Mouse (Mus musculus): ENCODE results near the gene Parp16. TPM values are rescaled to one million over a fixed set of nuclear protein-coding genes. Genes with fewer than 3 reads are reported as not detected.
A peak's percentile ranks its signal among the peaks of the same experiment; 100 is the strongest.

Parp16 gene
- total RNA-seq, 2 experiments from 2014 or later = 6.7 to 8.3 TPM

- ATAC-seq (replicated peaks; ENCODE audit: low FRiP score, low TSS enrichment, poor library complexity, severe bottlenecking) = no peak
These were observed 17.2 kb upstream of the Parp16 start for GRCm38 (mm10) chr9:65177912-65178311.

DNA sequence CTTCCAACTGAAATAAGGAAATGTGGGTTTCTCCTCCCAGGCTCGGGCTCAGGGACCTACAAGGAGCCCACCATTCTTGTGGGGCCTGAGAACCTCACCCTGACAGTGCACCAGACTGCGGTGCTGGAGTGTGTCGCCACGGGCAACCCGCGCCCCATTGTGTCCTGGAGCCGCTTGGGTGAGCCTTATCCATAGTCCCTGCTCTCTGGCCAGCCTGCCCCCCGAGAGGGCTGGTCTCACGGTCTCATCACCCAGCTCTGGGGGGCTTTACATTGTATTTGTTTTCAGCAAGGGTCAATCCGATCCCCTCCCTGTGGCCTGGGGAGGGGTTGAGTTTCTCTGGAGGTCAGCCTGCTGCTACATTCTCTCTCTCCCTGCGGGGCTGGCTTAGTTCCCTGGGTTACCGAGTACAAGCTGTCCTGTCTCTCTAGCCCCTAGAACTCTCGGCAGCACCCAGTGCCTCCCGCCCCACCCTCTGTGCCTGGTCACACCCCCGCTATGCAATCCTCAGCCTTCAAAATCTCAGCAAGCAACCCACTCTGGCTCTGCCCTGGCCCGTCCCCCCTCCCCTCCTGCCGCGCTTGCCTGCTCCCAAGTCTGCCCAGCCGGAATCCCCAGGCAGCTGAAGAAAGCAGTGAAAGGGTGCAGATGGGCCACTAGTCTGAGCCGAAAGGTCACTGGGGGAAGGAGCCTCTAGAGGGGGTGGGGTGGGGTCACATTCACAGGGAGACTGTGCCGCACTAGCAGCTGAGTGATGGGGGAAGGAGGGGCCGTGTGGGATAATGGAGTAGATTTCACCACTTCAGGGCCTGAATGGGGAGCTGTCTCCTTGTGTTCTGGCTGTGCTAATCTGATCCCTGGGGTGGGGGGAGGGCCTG is 16.6 kb upstream of the Parp16 start:
- ATAC-seq (replicated peaks; ENCODE audit: low FRiP score, low TSS enrichment, poor library complexity, severe bottlenecking) = no peak

DNA sequence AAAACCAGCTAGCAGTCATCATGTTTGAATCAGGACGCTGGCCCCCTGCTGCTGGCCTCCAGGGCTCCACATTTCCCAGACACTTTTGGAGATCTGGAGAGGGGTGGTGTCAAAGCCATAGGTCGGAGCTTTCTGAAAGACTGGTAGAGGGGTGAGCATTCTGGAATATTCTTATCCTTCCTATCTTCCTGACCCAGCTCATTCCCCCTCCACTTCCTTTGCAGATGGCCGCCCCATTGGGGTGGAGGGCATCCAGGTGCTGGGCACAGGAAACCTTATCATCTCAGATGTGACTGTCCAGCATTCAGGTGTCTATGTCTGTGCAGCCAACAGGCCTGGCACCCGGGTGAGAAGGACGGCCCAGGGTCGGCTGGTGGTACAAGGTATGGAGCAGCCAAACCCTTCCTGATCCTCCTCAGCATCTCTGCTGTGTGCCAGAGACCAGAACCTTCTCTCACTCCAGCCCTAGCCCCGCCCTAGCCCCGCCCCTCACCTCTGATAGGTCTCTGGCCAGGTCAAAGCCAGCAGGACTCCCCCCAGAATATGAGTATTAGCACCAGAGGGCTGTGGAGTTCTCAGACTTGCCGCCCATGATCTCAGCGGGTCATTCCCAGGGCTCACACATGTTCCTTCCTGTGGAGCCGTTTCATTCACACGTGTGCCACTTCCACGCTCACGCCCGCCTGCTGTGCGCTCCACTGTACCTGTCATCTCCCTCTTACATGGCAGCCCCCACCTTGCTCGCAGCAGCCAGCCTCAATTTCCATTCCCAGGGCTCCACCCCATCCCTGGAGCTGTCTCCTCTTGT is 15.1 kb upstream of the Parp16 start:
- ATAC-seq (replicated peaks; ENCODE audit: low FRiP score, low TSS enrichment, poor library complexity, severe bottlenecking) = 0 out of 2 replicates have a peak, but pooled peaks have one; percentile 20

DNA sequence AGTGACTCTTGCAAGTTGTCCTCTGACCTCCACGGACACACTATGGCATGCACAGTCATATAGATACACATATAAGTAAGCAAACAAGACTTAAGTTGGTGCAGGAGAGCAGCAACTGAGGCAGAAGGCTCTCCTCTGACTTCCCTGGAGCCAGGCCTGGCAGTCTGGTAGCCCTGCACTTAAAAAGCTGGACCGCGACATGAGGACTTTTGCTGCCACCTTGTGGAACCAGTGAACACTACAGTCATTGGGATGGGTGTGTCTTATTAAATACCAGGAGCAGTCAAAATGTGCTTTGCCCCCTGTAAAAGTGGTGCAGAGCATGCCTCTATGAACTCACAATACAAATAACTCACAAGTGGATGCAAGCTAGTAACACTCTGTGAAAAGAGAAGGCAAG is 6.6 kb upstream of the Parp16 start:
- peak; percentile 73 for ATAC-seq (replicated peaks; ENCODE audit: low FRiP score, low TSS enrichment, poor library complexity, severe bottlenecking)

GRCm38 (mm10) chr9:65190306-65190705 is 4.8 kb upstream of the Parp16 start:
- no peak for ATAC-seq (replicated peaks; ENCODE audit: low FRiP score, low TSS enrichment, poor library complexity, severe bottlenecking)

GRCm38 (mm10) chr9:65191389-65191754 is 3.8 kb upstream of the Parp16 start:
- no peak for ATAC-seq (replicated peaks; ENCODE audit: low FRiP score, low TSS enrichment, poor library complexity, severe bottlenecking)

DNA sequence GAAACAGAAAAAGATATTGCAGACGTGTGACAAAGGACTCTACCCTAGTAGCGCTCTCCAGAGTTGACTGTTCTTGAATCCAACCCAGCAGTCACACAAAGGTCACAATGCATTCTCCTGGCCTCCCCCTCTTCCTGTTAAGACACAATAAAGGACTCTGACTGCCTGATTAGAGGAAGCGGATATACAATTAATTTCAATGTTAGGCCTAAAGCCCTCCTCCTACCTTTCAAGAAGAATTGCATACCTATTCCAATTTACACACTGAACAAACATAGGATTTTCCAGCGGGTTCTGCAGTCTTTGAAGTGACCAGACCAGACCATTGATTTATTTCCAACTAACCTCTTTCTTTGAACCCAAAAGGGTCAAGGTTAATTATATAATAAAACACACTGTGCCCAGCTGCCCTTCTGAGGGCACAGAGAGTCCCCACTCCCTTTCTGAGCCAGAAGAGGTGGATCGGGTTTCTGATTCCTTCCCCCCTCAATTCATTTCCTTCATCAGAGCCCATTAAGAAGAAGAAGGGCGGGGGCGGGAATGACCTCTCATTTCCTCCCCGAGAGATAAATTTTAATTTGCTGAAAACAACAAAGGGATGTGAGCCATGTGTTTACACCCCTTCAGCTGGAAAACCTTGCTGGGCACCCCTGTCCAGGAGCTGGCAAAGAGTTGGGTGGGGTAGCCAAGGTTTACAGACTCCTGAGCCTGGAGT is 3.2 kb upstream of the Parp16 start:
- no peak for ATAC-seq (replicated peaks; ENCODE audit: low FRiP score, low TSS enrichment, poor library complexity, severe bottlenecking)

- no peak for ATAC-seq (replicated peaks; ENCODE audit: low FRiP score, low TSS enrichment, poor library complexity, severe bottlenecking)
These were observed 1.9 kb upstream of the Parp16 start for GRCm38 (mm10) chr9:65193214-65193613.

DNA sequence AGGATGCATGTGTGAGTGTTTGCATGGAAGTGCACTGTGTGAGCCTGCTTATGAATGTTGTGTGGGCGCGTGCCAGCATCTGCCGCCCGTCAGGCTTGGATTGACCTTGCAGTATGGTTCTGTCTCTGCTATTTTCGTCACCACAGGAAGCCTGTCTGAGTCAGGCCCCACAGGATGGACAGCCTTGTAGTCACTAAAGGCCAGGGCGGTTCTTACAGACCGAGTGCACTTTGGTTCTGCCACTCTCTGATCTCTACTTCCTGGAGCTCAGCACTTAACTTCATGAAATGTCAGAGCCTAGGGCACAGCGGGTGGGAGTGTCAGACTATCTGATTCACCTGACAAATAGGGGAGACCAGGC is 448 bp downstream of the Parp16 start:
- ATAC-seq (replicated peaks; ENCODE audit: low FRiP score, low TSS enrichment, poor library complexity, severe bottlenecking) = no peak; the same call in 1 of the 2 replicates

- ATAC-seq (replicated peaks; ENCODE audit: low FRiP score, low TSS enrichment, poor library complexity, severe bottlenecking) = peak; percentile 79
These were observed 1.0 kb downstream of the Parp16 start for GRCm38 (mm10) chr9:65195982-65196737.

GRCm38 (mm10) chr9:65196738-65197569 is 1.8 kb downstream of the Parp16 start:
- peak; percentile 36; the same call in 1 of the 2 replicates for ATAC-seq (replicated peaks; ENCODE audit: low FRiP score, low TSS enrichment, poor library complexity, severe bottlenecking)

- no peak for ATAC-seq (replicated peaks; ENCODE audit: low FRiP score, low TSS enrichment, poor library complexity, severe bottlenecking)
These were observed 2.7 kb downstream of the Parp16 start for GRCm38 (mm10) chr9:65197826-65198225.

DNA sequence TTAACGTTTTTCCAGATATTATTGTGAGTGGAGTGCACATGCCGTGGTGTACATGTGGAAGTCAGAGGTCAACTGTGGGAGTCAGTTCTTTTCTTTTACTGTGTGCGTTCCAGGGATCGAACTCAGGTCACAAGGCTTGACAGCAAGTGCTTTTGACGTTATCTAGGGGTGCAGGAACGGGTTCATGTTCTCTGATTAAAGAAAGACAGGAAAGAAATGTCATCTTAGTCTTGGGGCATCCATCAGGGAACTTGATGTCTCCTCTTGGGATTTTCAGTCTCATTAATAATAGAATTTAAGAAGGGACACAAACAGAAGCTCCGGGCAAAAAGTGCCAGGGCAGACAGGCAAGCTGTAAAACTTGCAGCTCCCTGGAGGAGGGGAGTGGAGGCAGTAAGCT is 4.6 kb downstream of the Parp16 start:
- no peak for ATAC-seq (replicated peaks; ENCODE audit: low FRiP score, low TSS enrichment, poor library complexity, severe bottlenecking)

DNA sequence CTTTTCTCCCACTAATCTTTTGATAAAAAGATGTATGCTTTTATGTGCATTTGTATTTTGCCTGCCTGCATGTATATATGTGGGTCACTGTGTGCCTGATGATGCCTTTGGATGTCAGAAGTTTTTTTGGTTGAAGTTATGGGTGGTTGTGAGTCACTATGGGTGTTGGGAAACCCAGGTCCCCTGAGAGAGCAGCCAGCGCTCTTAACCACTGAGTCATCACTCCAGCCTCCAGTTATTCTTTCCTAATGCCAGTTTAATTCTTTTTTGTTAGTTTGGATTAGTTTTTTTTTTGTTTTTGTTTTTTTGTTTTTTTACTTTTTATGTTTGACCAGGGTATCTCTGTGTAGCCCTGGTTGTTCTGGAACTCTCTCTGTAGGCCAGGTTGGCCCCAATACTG is 5.5 kb downstream of the Parp16 start:
- no peak for ATAC-seq (replicated peaks; ENCODE audit: low FRiP score, low TSS enrichment, poor library complexity, severe bottlenecking)

- ATAC-seq (replicated peaks; ENCODE audit: low FRiP score, low TSS enrichment, poor library complexity, severe bottlenecking) = peak; percentile 38
These were observed 5.8 kb downstream of the Parp16 start for GRCm38 (mm10) chr9:65201021-65201380.

DNA sequence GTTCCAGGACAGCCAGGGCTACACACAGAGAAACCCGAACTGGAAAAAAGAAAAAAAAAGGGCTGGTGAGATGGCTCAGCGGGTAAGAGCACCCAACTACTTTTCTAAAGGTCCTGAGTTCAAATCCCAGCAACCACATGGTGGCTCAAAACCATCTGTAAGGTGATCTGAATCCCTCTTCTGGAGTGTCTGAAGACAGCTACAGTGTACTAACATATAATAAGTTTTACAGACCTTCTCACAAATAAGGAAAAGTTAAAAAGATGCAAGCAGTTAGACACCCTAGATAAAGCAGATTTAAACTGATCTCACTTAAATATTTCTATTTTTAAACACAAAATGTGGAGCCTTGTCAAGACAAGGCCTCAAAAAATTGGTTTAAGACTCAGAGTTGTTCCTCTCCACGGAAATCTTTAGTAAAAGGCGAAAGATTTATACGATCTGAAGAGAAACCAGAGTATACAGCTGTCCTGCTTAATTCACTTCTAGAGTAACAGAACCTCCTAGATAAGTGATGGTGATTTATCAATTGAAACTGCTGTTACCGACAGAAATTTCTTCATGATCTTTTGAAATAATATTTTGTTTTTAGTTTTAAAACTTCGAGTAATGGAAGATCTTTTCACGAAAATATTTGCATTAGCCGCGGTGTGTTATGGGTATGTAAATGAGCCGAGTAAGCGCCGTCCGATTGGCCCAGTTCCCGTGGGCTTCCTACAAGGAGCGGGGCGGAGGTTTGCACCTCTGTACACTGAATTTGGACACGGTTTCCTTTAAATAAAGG is 6.4 kb downstream of the Parp16 start:
- peak; percentile 76 for ATAC-seq (replicated peaks; ENCODE audit: low FRiP score, low TSS enrichment, poor library complexity, severe bottlenecking)

- ATAC-seq (replicated peaks; ENCODE audit: low FRiP score, low TSS enrichment, poor library complexity, severe bottlenecking) = peak; percentile 35
These were observed 7.1 kb downstream of the Parp16 start for GRCm38 (mm10) chr9:65202165-65202754.
